Mouse (Mus musculus): Measurements from ENCODE around the gene Map3k4. TPM values are rescaled to one million over a fixed set of nuclear protein-coding genes. Genes with fewer than 3 reads are reported as not detected.

Gene Map3k4
- polyA plus RNA-seq, 1 experiment from 2014 or later: 62.3 TPM

GRCm38 (mm10) chr17:12343702-12344376 is 25.2 kb upstream of the Map3k4 start:
- H3K36me3 ChIP-seq (ENCODE audit: control insufficient read depth, insufficient read depth, low read length): no peaks in the 10 kb centered on the region
- no peaks in the 10 kb centered on the region for H3K9me3 ChIP-seq (ENCODE audit: control insufficient read depth, low read length)
- no peak overlapping the region for H3K27ac ChIP-seq (ENCODE audit: low read depth, low read length)
- no peak for ATAC-seq (ENCODE audit: low FRiP score)
- H3K4me2 ChIP-seq (replicated peaks; ENCODE audit: low read depth, low read length): no peak overlapping the region
- H3K4me3 ChIP-seq (ENCODE audit: low read depth, low read length): no peak overlapping the region
- H3K9ac ChIP-seq (ENCODE audit: low read depth, low read length): no peak overlapping the region
- 81% methylated on average over 9 of the region's 9 CpGs for WGBS
- no peak for DNase-seq (ENCODE audit: low spot score)
- H3K4me1 ChIP-seq (replicated peaks; ENCODE audit: control insufficient read depth, insufficient read depth, low read length): no peaks in the 10 kb centered on the region
- no peaks in the 10 kb centered on the region for H3K27me3 ChIP-seq (ENCODE audit: control insufficient read depth, insufficient read depth, low read length)

DNA sequence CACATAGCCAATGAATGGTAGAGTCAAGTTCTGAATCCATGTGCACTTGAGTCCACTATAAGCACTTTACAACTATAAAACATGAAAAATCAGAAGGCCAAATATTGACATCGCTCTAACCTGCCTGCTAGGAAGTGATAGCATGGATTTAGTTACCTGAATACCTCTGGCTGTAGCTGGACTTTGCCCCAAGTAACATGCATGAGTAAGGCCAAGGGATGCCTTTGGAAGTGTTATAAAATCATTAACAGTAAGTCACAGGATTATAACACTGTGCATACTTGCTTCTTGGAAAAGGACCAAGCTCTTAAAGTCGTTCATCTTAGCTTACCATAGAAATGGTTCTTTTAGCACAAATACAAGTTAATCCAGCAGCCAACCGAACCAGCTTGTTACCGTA is 18.6 kb upstream of the Map3k4 start:
- H3K36me3 ChIP-seq (ENCODE audit: control insufficient read depth, insufficient read depth, low read length): no peaks in the 10 kb centered on the region
- 94% methylated on average over 4 of the region's 4 CpGs for WGBS
- H3K27ac ChIP-seq (ENCODE audit: low read depth, low read length): no peak overlapping the region
- no peak overlapping the region for H3K9ac ChIP-seq (ENCODE audit: low read depth, low read length)
- no peak overlapping the region for H3K4me2 ChIP-seq (replicated peaks; ENCODE audit: low read depth, low read length)
- no peaks in the 10 kb centered on the region for H3K9me3 ChIP-seq (ENCODE audit: control insufficient read depth, low read length)
- DNase-seq (ENCODE audit: low spot score) (no peak), ATAC-seq (ENCODE audit: low FRiP score) (no peak)
- no peak overlapping the region for H3K4me3 ChIP-seq (ENCODE audit: low read depth, low read length)
- H3K4me1 ChIP-seq (replicated peaks; ENCODE audit: control insufficient read depth, insufficient read depth, low read length): no peaks in the 10 kb centered on the region
- no peaks in the 10 kb centered on the region for H3K27me3 ChIP-seq (ENCODE audit: control insufficient read depth, insufficient read depth, low read length)

GRCm38 (mm10) chr17:12336073-12336868 is 17.7 kb upstream of the Map3k4 start:
- DNase-seq (ENCODE audit: low spot score) (no peak), ATAC-seq (ENCODE audit: low FRiP score) (no peak)
- H3K36me3 ChIP-seq (ENCODE audit: control insufficient read depth, insufficient read depth, low read length): no peaks in the 10 kb centered on the region
- no peak overlapping the region for H3K9ac ChIP-seq (ENCODE audit: low read depth, low read length)
- H3K4me2 ChIP-seq (replicated peaks; ENCODE audit: low read depth, low read length): no peak overlapping the region
- H3K27me3 ChIP-seq (ENCODE audit: control insufficient read depth, insufficient read depth, low read length): no peaks in the 10 kb centered on the region
- WGBS: 86% methylated on average over 19 of the region's 19 CpGs
- H3K4me3 ChIP-seq (ENCODE audit: low read depth, low read length): no peak overlapping the region
- H3K4me1 ChIP-seq (replicated peaks; ENCODE audit: control insufficient read depth, insufficient read depth, low read length): no peaks in the 10 kb centered on the region
- no peaks in the 10 kb centered on the region for H3K9me3 ChIP-seq (ENCODE audit: control insufficient read depth, low read length)
- H3K27ac ChIP-seq (ENCODE audit: low read depth, low read length): no peak overlapping the region

DNA sequence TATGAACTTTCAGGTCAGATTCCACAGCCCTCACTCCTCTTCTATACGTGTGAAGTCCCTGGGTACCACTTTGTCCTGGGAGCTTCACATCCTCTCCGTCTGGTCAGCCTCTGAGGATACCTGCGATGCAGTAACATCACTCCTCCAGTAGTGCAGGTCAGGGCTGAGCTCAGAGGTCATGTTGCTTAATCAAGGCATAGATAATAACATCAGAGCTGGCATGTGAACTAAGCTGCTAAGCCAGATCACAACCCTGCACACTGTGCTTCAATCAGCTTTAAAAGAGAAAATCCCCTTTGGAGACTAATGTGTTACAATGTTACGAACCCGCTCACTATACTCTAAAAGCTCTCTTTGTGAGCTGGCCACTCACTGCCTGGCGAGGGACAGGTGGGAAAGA is 16.5 kb upstream of the Map3k4 start:
- Histone ChIP-seq H3K4me3 (ENCODE audit: low read depth, low read length) (no peak overlapping the region), H3K9ac (ENCODE audit: low read depth, low read length) (no peak overlapping the region), H3K4me2 (replicated peaks; ENCODE audit: low read depth, low read length) (no peak overlapping the region), H3K4me1 (replicated peaks; ENCODE audit: control insufficient read depth, insufficient read depth, low read length) (no peaks in the 10 kb centered on the region), H3K36me3 (ENCODE audit: control insufficient read depth, insufficient read depth, low read length) (no peaks in the 10 kb centered on the region), H3K27me3 (ENCODE audit: control insufficient read depth, insufficient read depth, low read length) (no peaks in the 10 kb centered on the region), H3K9me3 (ENCODE audit: control insufficient read depth, low read length) (no peaks in the 10 kb centered on the region), H3K27ac (ENCODE audit: low read depth, low read length) (no peak overlapping the region)
- ATAC-seq (ENCODE audit: low FRiP score): no peak
- DNase-seq (ENCODE audit: low spot score): no peak
- 73% methylated on average over 6 of the region's 6 CpGs for WGBS

GRCm38 (mm10) chr17:12327847-12328518 is 9.4 kb upstream of the Map3k4 start:
- no peaks in the 10 kb centered on the region for H3K4me1 ChIP-seq (replicated peaks; ENCODE audit: control insufficient read depth, insufficient read depth, low read length)
- H3K4me3 ChIP-seq (ENCODE audit: low read depth, low read length): no peak overlapping the region
- WGBS: 48% methylated on average over 14 of the region's 14 CpGs
- H3K9ac ChIP-seq (ENCODE audit: low read depth, low read length): no peak overlapping the region
- ATAC-seq (ENCODE audit: low FRiP score): no peak
- DNase-seq (ENCODE audit: low spot score): no peak
- no peaks in the 10 kb centered on the region for H3K27me3 ChIP-seq (ENCODE audit: control insufficient read depth, insufficient read depth, low read length)
- H3K9me3 ChIP-seq (ENCODE audit: control insufficient read depth, low read length): no peaks in the 10 kb centered on the region
- no peak overlapping the region for H3K4me2 ChIP-seq (replicated peaks; ENCODE audit: low read depth, low read length)
- no peaks in the 10 kb centered on the region for H3K36me3 ChIP-seq (ENCODE audit: control insufficient read depth, insufficient read depth, low read length)
- no peak overlapping the region for H3K27ac ChIP-seq (ENCODE audit: low read depth, low read length)

DNA sequence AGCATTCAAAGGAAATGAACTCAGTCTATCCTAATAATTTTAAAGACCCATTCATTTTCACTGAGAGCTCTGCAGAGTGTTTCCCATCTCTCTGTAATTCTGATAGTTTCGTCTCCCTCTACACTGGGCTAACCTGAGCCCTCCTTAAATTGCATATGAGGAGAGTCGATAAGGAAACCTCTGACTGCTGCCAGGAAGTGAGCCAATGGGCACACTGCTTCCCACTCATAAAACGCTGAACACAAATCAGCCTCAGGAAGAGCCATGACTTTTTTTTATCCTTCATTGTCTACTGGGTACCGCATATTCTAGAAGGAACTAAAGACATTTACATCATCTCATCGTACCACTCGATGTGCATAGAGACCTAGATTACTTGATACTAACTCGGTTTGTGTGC is 1.2 kb upstream of the Map3k4 start:
- ATAC-seq (ENCODE audit: low FRiP score) (no peak), DNase-seq (ENCODE audit: low spot score) (no peak)
- Histone ChIP-seq H3K9ac (ENCODE audit: low read depth, low read length) (no peak overlapping the region), H3K36me3 (ENCODE audit: control insufficient read depth, insufficient read depth, low read length) (no peaks in the 10 kb centered on the region), H3K27me3 (ENCODE audit: control insufficient read depth, insufficient read depth, low read length) (no peaks in the 10 kb centered on the region), H3K27ac (ENCODE audit: low read depth, low read length) (no peak overlapping the region), H3K4me3 (ENCODE audit: low read depth, low read length) (no peak overlapping the region), H3K9me3 (ENCODE audit: control insufficient read depth, low read length) (no peaks in the 10 kb centered on the region), H3K4me1 (replicated peaks; ENCODE audit: control insufficient read depth, insufficient read depth, low read length) (0 out of 2 replicates have a peak, but pooled peaks cover 4% of the 10 kb centered on the region), H3K4me2 (replicated peaks; ENCODE audit: low read depth, low read length) (no peak overlapping the region)
- 90% methylated on average over 7 of the region's 7 CpGs for WGBS

- 0 out of 2 replicates have a peak, but pooled peaks cover 4% of the 10 kb centered on the region for H3K4me1 ChIP-seq (replicated peaks; ENCODE audit: control insufficient read depth, insufficient read depth, low read length)
- peak overlapping the region; percentile 99 for H3K4me3 ChIP-seq (ENCODE audit: low read depth, low read length)
- peak; percentile 85 for ATAC-seq (ENCODE audit: low FRiP score)
- no peak for DNase-seq (ENCODE audit: low spot score)
- no peaks in the 10 kb centered on the region for H3K36me3 ChIP-seq (ENCODE audit: control insufficient read depth, insufficient read depth, low read length)
- peak overlapping the region; percentile 41 for H3K4me2 ChIP-seq (replicated peaks; ENCODE audit: low read depth, low read length)
- H3K9me3 ChIP-seq (ENCODE audit: control insufficient read depth, low read length): no peaks in the 10 kb centered on the region
- H3K9ac ChIP-seq (ENCODE audit: low read depth, low read length): peak overlapping the region; percentile 96
- H3K27me3 ChIP-seq (ENCODE audit: control insufficient read depth, insufficient read depth, low read length): no peaks in the 10 kb centered on the region
- H3K27ac ChIP-seq (ENCODE audit: low read depth, low read length): peak overlapping the region; percentile 97
- WGBS: under 1% methylated on average over 55 of the region's 59 CpGs
Observed at GRCm38 (mm10) chr17:12317954-12318651, 493 bp downstream of the Map3k4 start.

- Histone ChIP-seq H3K4me2 (replicated peaks; ENCODE audit: low read depth, low read length) (peak overlapping the region; percentile 41), H3K27ac (ENCODE audit: low read depth, low read length) (peak overlapping the region; percentile 97), H3K4me1 (replicated peaks; ENCODE audit: control insufficient read depth, insufficient read depth, low read length) (0 out of 2 replicates have a peak, but pooled peaks cover 4% of the 10 kb centered on the region), H3K9me3 (ENCODE audit: control insufficient read depth, low read length) (no peaks in the 10 kb centered on the region), H3K27me3 (ENCODE audit: control insufficient read depth, insufficient read depth, low read length) (no peaks in the 10 kb centered on the region), H3K9ac (ENCODE audit: low read depth, low read length) (peak overlapping the region; percentile 96), H3K36me3 (ENCODE audit: control insufficient read depth, insufficient read depth, low read length) (no peaks in the 10 kb centered on the region), H3K4me3 (ENCODE audit: low read depth, low read length) (peak overlapping the region; percentile 99)
- ATAC-seq (ENCODE audit: low FRiP score) (no peak), DNase-seq (ENCODE audit: low spot score) (no peak)
- WGBS: 7% methylated on average over 7 of the region's 7 CpGs
Observed at GRCm38 (mm10) chr17:12317607-12317953, 1.0 kb downstream of the Map3k4 start.
